Mouse (Mus musculus) stomach, embryonic 14.5 days (tissue): ENCODE results near the gene Adamts17. TPM values are rescaled to one million over a fixed set of nuclear protein-coding genes. Genes with fewer than 3 reads are reported as not detected.

Experiments
- ATAC-seq: fragments of 200-750 bp; cut with Nextera tagmentation; 2 replicates; pipeline ENCODE4 v1.8.0; 2017; ENCODE audit warnings: low read depth, moderate TSS enrichment; ENCODE audit not compliant: insufficient number of reproducible peaks, insufficient read depth, low FRiP score
- H3K27ac ChIP-seq: fragments of 300-500 bp; sonication (generic); 2 replicates; pipeline ENCODE4 v1.5.1; 2014; ENCODE audit warnings: mild to moderate bottlenecking, low read length, moderate library complexity, mixed read lengths
- H3K27me3 ChIP-seq: fragments of 300-500 bp; sonication (generic); 2 replicates; pipeline ENCODE4 v1.6.1; 2014; ENCODE audit warnings: low read length, control low read depth, mixed read lengths; ENCODE audit not compliant: control insufficient read depth, insufficient read depth
- H3K36me3 ChIP-seq: fragments of 300-500 bp; sonication (generic); 2 replicates; pipeline ENCODE4 v1.6.1; 2014; ENCODE audit warnings: mild to moderate bottlenecking, control low read depth, low read length, moderate library complexity, mixed read lengths; ENCODE audit not compliant: control insufficient read depth, insufficient read depth
- H3K4me1 ChIP-seq: fragments of 300-500 bp; sonication (generic); 2 replicates; pipeline ENCODE4 v1.6.1; 2014; ENCODE audit warnings: low read length, control low read depth, mixed read lengths; ENCODE audit not compliant: control insufficient read depth, insufficient read depth
- H3K4me2 ChIP-seq: fragments of 300-500 bp; sonication (generic); replicated peaks from 2 replicates; pipeline ENCODE4 v1.6.1; 2014; ENCODE audit warnings: low read depth, low read length, control low read depth
- H3K4me3 ChIP-seq: fragments of 300-500 bp; sonication (generic); 2 replicates; pipeline ENCODE4 v1.5.1; 2014; ENCODE audit warnings: low read depth, low read length, control low read depth
- H3K9ac ChIP-seq: fragments of 300-500 bp; sonication (generic); replicated peaks from 2 replicates; pipeline ENCODE4 v1.6.1; 2014; ENCODE audit warnings: low read depth, mild to moderate bottlenecking, control low read depth, low read length, moderate library complexity, mixed read lengths
- H3K9me3 ChIP-seq: fragments of 300-500 bp; sonication (generic); 2 replicates; pipeline ENCODE4 v1.6.1; 2016; ENCODE audit warnings: low read depth, low read length, control low read depth; ENCODE audit not compliant: control insufficient read depth
- WGBS: fragments of 180-500 bp; shearing (Covaris S2); extraction: QIAGEN DNeasy Blood & Tissue Kit; methylation state at CpG from one replicate; pipeline ENCODE4 v1.1.7; 2014; 5-methylcytosine and 5-hydroxymethylcytosine counted together
- polyA plus RNA-seq: library from polyadenylated mRNA; unstranded; fragments of >200 nt; fragmentation: Nextera tagmentation; extraction: Ambion mirVana; gene quantifications from 2 replicates; pipeline ENCODE4 v1.2.1, GENCODE M21; 2014

The Adamts17 gene
- polyA plus RNA-seq, 1 experiment from 2014 or later, result 7.8 TPM

DNA sequence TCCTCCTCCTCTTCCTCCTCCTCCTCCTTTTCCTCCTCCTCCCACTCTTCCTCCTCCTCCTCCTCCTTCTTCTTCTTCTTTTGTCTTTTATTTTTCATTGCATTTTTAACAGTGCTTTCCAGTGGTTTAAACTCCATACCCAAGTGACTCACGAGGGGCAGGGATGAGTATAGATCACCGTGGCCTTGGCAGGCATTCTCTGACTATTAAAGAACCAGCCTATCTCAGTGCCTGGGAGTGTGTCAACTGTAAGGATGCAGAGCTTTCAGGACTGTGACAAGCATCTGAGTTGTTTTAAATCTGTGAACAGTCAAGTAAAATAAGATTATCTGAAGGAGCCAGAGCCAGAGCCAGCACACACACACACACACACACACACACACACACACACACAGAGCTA is 130.7 kb downstream of the Adamts17 start:
- Histone ChIP-seq H3K4me3 (no peak overlapping the region), H3K9me3 (no peaks in the 10 kb centered on the region), H3K36me3 (no peaks in the 10 kb centered on the region), H3K27me3 (no peaks in the 10 kb centered on the region), H3K4me2 (no peak overlapping the region), H3K9ac (no peak overlapping the region), H3K4me1 (peaks cover 6% of the 10 kb centered on the region), H3K27ac (no peak overlapping the region)
- WGBS, result 65% methylated on average over 2 of the region's 2 CpGs
- ATAC-seq, result no peak

DNA sequence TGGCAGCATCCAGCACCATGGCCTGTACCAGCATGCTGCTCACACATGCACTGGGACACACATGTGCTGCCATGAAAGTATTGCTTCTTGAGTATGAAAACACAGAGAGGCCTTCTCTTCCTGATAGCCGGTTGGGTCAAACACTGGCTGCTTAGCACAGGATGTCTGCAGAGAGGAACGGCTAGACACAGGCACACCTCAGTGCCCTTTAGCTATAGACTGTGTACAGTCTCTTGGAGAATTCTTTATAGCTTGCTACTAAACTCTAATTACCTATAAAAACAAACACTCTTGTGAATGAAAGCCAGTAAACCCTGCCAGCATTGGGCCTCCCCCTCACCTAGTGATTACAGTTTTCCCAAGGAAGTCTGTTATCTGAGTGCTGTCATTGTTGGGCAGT is 131.4 kb downstream of the Adamts17 start:
- Histone ChIP-seq H3K36me3 (no peaks in the 10 kb centered on the region), H3K27ac (no peak overlapping the region), H3K27me3 (no peaks in the 10 kb centered on the region), H3K9me3 (no peaks in the 10 kb centered on the region), H3K4me3 (no peak overlapping the region), H3K4me2 (no peak overlapping the region), H3K4me1 (peaks cover 6% of the 10 kb centered on the region), H3K9ac (no peak overlapping the region)
- ATAC-seq, result no peak
- whole genome bisulfite sequencing, result 60% methylated on average over 2 of the region's 2 CpGs

DNA sequence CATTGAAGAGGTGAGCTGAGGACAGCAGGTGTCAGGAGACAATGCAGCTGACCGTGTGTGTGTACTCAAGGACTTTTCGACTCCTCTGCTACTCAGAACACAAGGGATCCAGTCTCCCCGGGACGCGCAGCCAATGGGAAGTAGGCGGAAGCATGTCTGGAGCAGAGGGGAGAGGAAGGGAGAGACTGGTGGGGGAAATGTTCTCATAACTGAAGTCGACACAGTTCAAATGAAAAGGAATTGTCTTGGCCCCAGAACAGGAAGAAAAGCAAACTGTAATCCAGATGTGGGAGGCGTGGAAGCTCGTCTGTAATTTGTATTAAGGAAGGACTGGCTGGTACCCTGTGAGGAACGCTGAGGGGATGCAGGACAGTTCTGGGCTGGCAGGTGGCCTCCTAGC is 135.3 kb downstream of the Adamts17 start:
- H3K27me3 ChIP-seq, result no peaks in the 10 kb centered on the region
- H3K4me2 ChIP-seq, result no peak overlapping the region
- no peak for ATAC-seq
- WGBS, result 56% methylated on average over 10 of the region's 10 CpGs
- no peak overlapping the region for H3K27ac ChIP-seq
- H3K36me3 ChIP-seq, result no peaks in the 10 kb centered on the region
- H3K9me3 ChIP-seq, result no peaks in the 10 kb centered on the region
- H3K4me1 ChIP-seq, result no peaks in the 10 kb centered on the region
- no peak overlapping the region for H3K9ac ChIP-seq
- no peak overlapping the region for H3K4me3 ChIP-seq

DNA sequence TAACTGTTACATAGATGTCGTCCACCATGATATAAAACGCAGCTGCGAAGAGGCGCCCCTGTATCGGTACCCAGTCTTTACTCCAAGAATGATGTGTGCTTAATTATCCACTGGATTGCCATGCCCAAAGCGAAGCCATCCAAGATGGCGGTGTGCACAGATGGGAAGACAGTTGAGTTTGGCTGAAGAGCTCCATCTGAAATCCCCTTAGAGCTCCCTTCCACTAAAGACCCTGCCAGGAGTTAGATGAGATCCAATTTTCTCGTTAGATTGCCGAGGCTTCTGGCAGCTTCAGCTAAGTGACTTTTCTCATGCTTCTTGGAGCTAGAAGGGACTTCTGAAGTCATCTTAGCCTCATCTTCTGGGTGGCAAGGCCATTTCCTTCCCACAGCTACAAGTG is 136.8 kb downstream of the Adamts17 start:
- Histone ChIP-seq H3K36me3 (no peaks in the 10 kb centered on the region), H3K4me2 (no peak overlapping the region), H3K9me3 (no peaks in the 10 kb centered on the region), H3K4me3 (no peak overlapping the region), H3K27ac (no peak overlapping the region), H3K9ac (no peak overlapping the region), H3K4me1 (no peaks in the 10 kb centered on the region), H3K27me3 (no peaks in the 10 kb centered on the region)
- ATAC-seq, result no peak
- WGBS, result 94% methylated on average over 9 of the region's 9 CpGs

DNA sequence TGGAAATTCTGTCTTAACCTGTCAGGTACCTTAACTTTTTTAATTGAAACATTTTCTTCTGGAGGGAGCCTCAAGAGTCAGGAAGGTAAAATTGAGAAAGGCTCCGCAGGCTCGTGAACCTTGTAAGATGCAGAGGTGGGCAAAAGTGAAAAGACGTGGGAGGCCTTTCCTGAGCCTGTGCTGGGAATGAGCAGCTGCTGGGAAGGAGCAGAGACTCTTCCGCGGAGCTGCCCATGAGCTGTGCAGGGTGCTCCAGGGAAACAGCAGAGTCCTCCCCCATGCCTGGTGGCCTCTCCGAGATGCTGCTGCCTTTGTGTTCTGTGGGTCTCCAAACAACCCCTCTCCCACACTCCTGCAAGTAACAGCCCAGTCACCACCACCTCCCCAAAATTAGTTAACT is 142.1 kb downstream of the Adamts17 start:
- 63% methylated on average over 6 of the region's 6 CpGs for WGBS
- no peak overlapping the region for H3K4me2 ChIP-seq

DNA sequence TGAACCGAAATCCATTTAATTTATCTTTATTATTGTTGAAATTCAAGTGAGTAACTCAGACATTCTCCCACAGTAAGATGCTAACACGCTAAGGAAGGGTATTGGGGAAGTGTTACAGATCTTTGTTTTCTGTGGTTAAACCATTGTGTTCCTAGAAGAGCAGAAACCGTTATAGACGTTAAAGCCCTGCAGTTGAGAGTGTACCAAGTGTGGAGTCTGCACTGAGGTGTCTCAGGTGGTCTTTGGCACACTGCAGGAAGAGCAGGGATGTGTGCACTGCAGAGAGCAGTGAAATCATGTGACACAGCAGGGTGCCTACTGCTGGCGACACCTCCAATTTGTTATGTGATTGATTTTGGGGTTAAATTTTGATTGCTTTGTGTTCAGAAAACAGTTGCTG is 142.5 kb downstream of the Adamts17 start:
- H3K4me2 ChIP-seq, result no peak overlapping the region
- 81% methylated on average over 5 of the region's 5 CpGs for WGBS
- no peak for ATAC-seq
- no peaks in the 10 kb centered on the region for H3K4me1 ChIP-seq
- no peaks in the 10 kb centered on the region for H3K36me3 ChIP-seq
- no peaks in the 10 kb centered on the region for H3K9me3 ChIP-seq
- no peak overlapping the region for H3K27ac ChIP-seq
- H3K27me3 ChIP-seq, result no peaks in the 10 kb centered on the region
- no peak overlapping the region for H3K9ac ChIP-seq
- no peak overlapping the region for H3K4me3 ChIP-seq

More for the DNA sequence above, 142.1 kb downstream of the Adamts17 start:
- Histone ChIP-seq H3K9ac (no peak overlapping the region), H3K4me1 (no peaks in the 10 kb centered on the region), H3K4me3 (no peak overlapping the region), H3K27ac (no peak overlapping the region), H3K27me3 (no peaks in the 10 kb centered on the region), H3K9me3 (no peaks in the 10 kb centered on the region), H3K36me3 (no peaks in the 10 kb centered on the region)
- ATAC-seq, result no peak

DNA sequence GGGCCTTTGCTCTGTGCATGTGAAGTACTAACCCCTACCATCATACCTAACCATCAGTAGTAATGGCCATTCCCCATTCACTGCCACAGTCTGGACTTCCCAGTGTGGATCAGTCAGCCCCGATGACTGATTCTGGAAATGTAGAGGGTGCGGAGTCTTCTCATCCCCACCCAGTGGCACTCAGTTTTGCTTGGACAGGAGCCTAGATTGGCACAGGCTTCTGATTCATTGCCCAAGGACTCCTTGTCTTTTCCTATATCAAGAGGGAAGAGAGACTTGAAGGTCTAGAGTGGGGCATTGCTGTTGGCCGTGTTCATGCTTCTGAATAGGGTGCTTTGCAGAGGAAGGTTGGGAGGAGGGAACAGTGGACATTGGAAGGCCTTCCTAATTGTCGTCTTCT is 148.1 kb downstream of the Adamts17 start:
- H3K27me3 ChIP-seq, result no peaks in the 10 kb centered on the region
- no peaks in the 10 kb centered on the region for H3K4me1 ChIP-seq
- no peaks in the 10 kb centered on the region for H3K9me3 ChIP-seq
- 92% methylated on average over 4 of the region's 4 CpGs for WGBS
- no peak overlapping the region for H3K9ac ChIP-seq
- no peak overlapping the region for H3K4me2 ChIP-seq
- H3K4me3 ChIP-seq, result no peak overlapping the region
- H3K27ac ChIP-seq, result no peak overlapping the region
- H3K36me3 ChIP-seq, result no peaks in the 10 kb centered on the region
- no peak for ATAC-seq

DNA sequence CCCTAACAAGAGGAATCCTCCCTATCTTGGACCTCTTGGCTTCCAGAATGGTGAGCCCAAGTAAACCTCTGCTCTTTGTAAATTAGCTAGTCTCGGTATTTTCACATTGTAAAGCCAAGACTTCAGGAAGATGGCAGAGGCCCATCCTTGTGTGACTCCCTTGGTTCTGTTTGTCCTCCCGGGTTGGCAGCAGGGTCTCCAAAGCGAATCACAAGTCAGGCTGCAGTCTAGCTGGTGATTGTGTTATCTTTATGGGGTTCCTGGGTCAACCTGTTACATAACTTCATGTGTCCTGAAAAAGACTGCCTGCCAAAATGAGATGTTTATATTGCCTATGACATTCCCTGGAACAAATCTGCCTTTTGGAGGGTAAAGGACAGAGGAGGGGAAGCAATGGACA is 148.9 kb downstream of the Adamts17 start:
- Histone ChIP-seq H3K36me3 (no peaks in the 10 kb centered on the region), H3K9me3 (no peaks in the 10 kb centered on the region), H3K4me2 (no peak overlapping the region), H3K4me1 (no peaks in the 10 kb centered on the region), H3K9ac (no peak overlapping the region), H3K27ac (no peak overlapping the region), H3K27me3 (no peaks in the 10 kb centered on the region), H3K4me3 (no peak overlapping the region)
- WGBS, result 83% methylated on average over 3 of the region's 3 CpGs
- no peak for ATAC-seq

DNA sequence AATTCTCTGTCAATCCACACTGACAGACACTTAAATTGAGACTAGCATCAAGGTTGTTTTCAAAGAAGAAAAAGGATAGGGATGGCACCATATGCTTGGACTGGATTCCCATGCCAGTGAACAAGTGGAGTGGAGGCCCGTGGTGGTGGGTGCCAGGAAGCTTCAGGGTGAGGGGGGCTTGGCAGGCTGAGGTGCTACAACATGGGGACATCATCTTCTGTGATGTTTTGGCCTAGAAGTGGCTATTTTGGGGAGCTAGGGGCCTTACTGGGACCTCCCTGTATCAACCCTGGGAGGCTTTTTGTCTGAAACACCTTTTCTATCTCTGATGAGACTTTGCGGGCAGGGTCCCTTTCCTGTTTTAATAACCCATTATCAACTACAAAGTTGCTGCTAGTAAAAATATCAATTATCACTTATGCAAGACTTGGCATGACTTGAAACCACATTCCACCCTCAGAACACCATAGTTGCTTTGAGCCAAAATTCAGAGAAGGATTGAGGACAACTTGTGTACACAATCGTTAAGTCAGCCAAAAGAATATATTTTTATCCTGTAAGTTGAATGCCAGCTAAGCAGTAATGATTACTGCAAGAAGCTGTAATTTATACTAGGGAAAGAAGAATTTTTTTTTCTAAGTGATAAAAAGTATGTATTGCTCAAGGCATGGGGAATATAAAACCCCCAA is 150.0 kb downstream of the Adamts17 start:
- no peak for ATAC-seq
- H3K4me1 ChIP-seq, result no peaks in the 10 kb centered on the region
- H3K9ac ChIP-seq, result no peak overlapping the region
- no peaks in the 10 kb centered on the region for H3K36me3 ChIP-seq
- no peak overlapping the region for H3K27ac ChIP-seq
- no peaks in the 10 kb centered on the region for H3K27me3 ChIP-seq
- H3K4me2 ChIP-seq, result no peak overlapping the region
- H3K4me3 ChIP-seq, result no peak overlapping the region
- H3K9me3 ChIP-seq, result no peaks in the 10 kb centered on the region
- 90% methylated on average over 3 of the region's 3 CpGs for WGBS
